Mouse (Mus musculus) monocyte, adult 2 months (primary cell): ENCODE measurements around the gene Gtf3a.

ENCODE experiments used
- DNase-seq, 2 experiments: peaks; one replicate each; pipeline ENCODE4 v3.0.0; 2022; ENCODE audit warnings: low spot score in 2 of 2, low read depth in 1 of 2

The Gtf3a gene

GRCm38 (mm10) chr5:146981376-146981775 is 32.9 kb downstream of the Gtf3a start:
- DNase-seq = no peak

- no peak for DNase-seq
Measured at GRCm38 (mm10) chr5:146983216-146983615, 34.8 kb downstream of the Gtf3a start.

GRCm38 (mm10) chr5:146985725-146986433 is 37.4 kb downstream of the Gtf3a start:
- no peak for DNase-seq

- no peak for DNase-seq
Measured at GRCm38 (mm10) chr5:146987588-146987987, 39.1 kb downstream of the Gtf3a start.

GRCm38 (mm10) chr5:146989051-146989450 is 40.6 kb downstream of the Gtf3a start:
- DNase-seq = no peak

GRCm38 (mm10) chr5:146993509-146993908 is 45.1 kb downstream of the Gtf3a start:
- DNase-seq = no peak

- DNase-seq = no peak
Measured at GRCm38 (mm10) chr5:146994973-146995372, 46.5 kb downstream of the Gtf3a start.

- DNase-seq = no peak
Measured at GRCm38 (mm10) chr5:146996812-146997211, 48.4 kb downstream of the Gtf3a start.

GRCm38 (mm10) chr5:146998802-146999201 is 50.3 kb downstream of the Gtf3a start:
- DNase-seq = no peak

GRCm38 (mm10) chr5:147001312-147001711 is 52.9 kb downstream of the Gtf3a start:
- DNase-seq = no peak

GRCm38 (mm10) chr5:147003303-147003702 is 54.8 kb downstream of the Gtf3a start:
- DNase-seq = no peak
